Mouse (Mus musculus) C2C12 (cell line): ENCODE results near the gene 4933428G20Rik. TPM values are rescaled to one million over a fixed set of nuclear protein-coding genes. Genes with fewer than 3 reads are reported as not detected.

Experiments used
- H3K27me3 ChIP-seq: one replicate; pipeline ENCODE4 v1.6.1; 2011; ENCODE audit not compliant: control insufficient read depth, insufficient read depth, insufficient read length
- H3K36me3 ChIP-seq: one replicate; pipeline ENCODE4 v1.6.1; 2011; ENCODE audit not compliant: control insufficient read depth, insufficient read depth
- H3K4me3 ChIP-seq: one replicate; pipeline ENCODE4 v1.5.1; 2011; ENCODE audit warnings: mild to moderate bottlenecking, control low read depth; ENCODE audit not compliant: poor library complexity, insufficient read depth, severe bottlenecking
- H3K79me2 ChIP-seq: one replicate; pipeline ENCODE4 v1.6.1; 2011; ENCODE audit not compliant: control insufficient read depth, insufficient read depth
- H3K79me3 ChIP-seq: one replicate; pipeline ENCODE4 v1.6.1; 2011; ENCODE audit warnings: low read depth, control low read depth
- H3ac ChIP-seq: one replicate; pipeline ENCODE3; 2011; ENCODE audit warnings: low read depth; ENCODE audit not compliant: control insufficient read depth, insufficient read length
- CEBPB ChIP-seq: IDR thresholded peaks from one replicate; pipeline ENCODE4 v1.6.1; 2011; ENCODE audit warnings: low read depth, mild to moderate bottlenecking, control low read depth, moderate library complexity
- CTCF ChIP-seq: IDR thresholded peaks from one replicate; pipeline ENCODE4 v1.5.1; 2011; ENCODE audit not compliant: control insufficient read depth, insufficient read depth, insufficient read length
- FOSL1 ChIP-seq: IDR thresholded peaks from one replicate; pipeline ENCODE4 v1.8.0; 2011; ENCODE audit warnings: mild to moderate bottlenecking, low read length; ENCODE audit not compliant: poor library complexity, insufficient read depth, severe bottlenecking
- MAX ChIP-seq: IDR thresholded peaks from one replicate; pipeline ENCODE4 v1.6.1; 2011; ENCODE audit warnings: mild to moderate bottlenecking, control low read depth
- MYOD1 ChIP-seq: IDR thresholded peaks from one replicate; pipeline ENCODE4 v1.6.1; 2011; ENCODE audit warnings: low read depth; ENCODE audit not compliant: control insufficient read depth, insufficient read length
- MYOG ChIP-seq: IDR thresholded peaks from one replicate; pipeline ENCODE4 v1.6.1; 2011; ENCODE audit not compliant: control insufficient read depth, insufficient read length; ENCODE audit errors: extremely low read depth
- USF1 ChIP-seq: IDR thresholded peaks from one replicate; pipeline ENCODE4 v1.6.1; 2011; ENCODE audit warnings: low read depth, mild to moderate bottlenecking, control low read depth, moderate library complexity
- polyA plus RNA-seq: library from polyadenylated mRNA; unstranded; fragments of >200 nt; fragmentation: generic; extraction: Trizol; gene quantifications from one replicate; pipeline ENCODE4 v1.2.1, GENCODE M21; 2012; ENCODE audit warnings: missing spikeins

Gene 4933428G20Rik
- polyA plus RNA-seq, 1 experiment = 0.34 TPM

- H3K79me3 ChIP-seq = peaks cover 13% of the 10 kb centered on the region
- peaks cover 92% of the 10 kb centered on the region for H3K36me3 ChIP-seq
- H3K79me2 ChIP-seq = peaks cover 12% of the 10 kb centered on the region
- TF ChIP-seq FOSL1 (no peak), MYOD1 (no peak), CTCF (no peak), USF1 (no peak), MAX (no peak), MYOG (no peak), CEBPB (no peak)
- no peak overlapping the region for H3K4me3 ChIP-seq
- no peaks in the 10 kb centered on the region for H3K27me3 ChIP-seq
- no peak overlapping the region for H3ac ChIP-seq
Observed at GRCm38 (mm10) chr11:97478345-97478744, 21.8 kb downstream of the 4933428G20Rik start.

- TF ChIP-seq CEBPB = no peak
- no peak for TF ChIP-seq FOSL1
- no peak for TF ChIP-seq USF1
- TF ChIP-seq MAX = no peak
- TF ChIP-seq MYOG = no peak
- TF ChIP-seq CTCF = no peak
- no peak for TF ChIP-seq MYOD1
- Histone ChIP-seq H3ac (no peak overlapping the region), H3K27me3 (no peaks in the 10 kb centered on the region), H3K4me3 (no peak overlapping the region), H3K79me2 (peaks cover 12% of the 10 kb centered on the region), H3K79me3 (peaks cover 13% of the 10 kb centered on the region), H3K36me3 (peaks cover 92% of the 10 kb centered on the region)
Observed at GRCm38 (mm10) chr11:97477431-97477830, 22.7 kb downstream of the 4933428G20Rik start.

- Histone ChIP-seq H3K36me3 (peaks cover 92% of the 10 kb centered on the region), H3K79me3 (peaks cover 13% of the 10 kb centered on the region), H3ac (no peak overlapping the region), H3K27me3 (no peaks in the 10 kb centered on the region), H3K4me3 (no peak overlapping the region), H3K79me2 (peaks cover 12% of the 10 kb centered on the region)
- TF ChIP-seq CEBPB = no peak
- no peak for TF ChIP-seq MYOG
- no peak for TF ChIP-seq USF1
- TF ChIP-seq MYOD1 = no peak
- no peak for TF ChIP-seq CTCF
Observed at GRCm38 (mm10) chr11:97476334-97477095, 23.6 kb downstream of the 4933428G20Rik start.

- Histone ChIP-seq H3ac (no peak overlapping the region), H3K27me3 (no peaks in the 10 kb centered on the region), H3K79me2 (no peaks in the 10 kb centered on the region), H3K4me3 (no peak overlapping the region), H3K79me3 (no peaks in the 10 kb centered on the region), H3K36me3 (peaks cover 83% of the 10 kb centered on the region)
- TF ChIP-seq MYOG (no peak), MAX (no peak), FOSL1 (no peak), CEBPB (no peak), MYOD1 (no peak), USF1 (no peak), CTCF (no peak)
Observed at GRCm38 (mm10) chr11:97471276-97471675, 28.9 kb downstream of the 4933428G20Rik start.

- H3K4me3 ChIP-seq = no peak overlapping the region
- no peaks in the 10 kb centered on the region for H3K79me3 ChIP-seq
- H3ac ChIP-seq = no peak overlapping the region
- no peaks in the 10 kb centered on the region for H3K79me2 ChIP-seq
- peaks cover 83% of the 10 kb centered on the region for H3K36me3 ChIP-seq
- H3K27me3 ChIP-seq = no peaks in the 10 kb centered on the region
- TF ChIP-seq MAX (no peak), CTCF (no peak), CEBPB (no peak), USF1 (no peak), MYOG (no peak), MYOD1 (no peak), FOSL1 (no peak)
Observed at GRCm38 (mm10) chr11:97469828-97470227, 30.3 kb downstream of the 4933428G20Rik start.
